Mouse (Mus musculus) liver, embryonic 14.5 days (tissue): ENCODE measurements around the gene Ceacam19.

ENCODE experiments used
- CTCF ChIP-seq: IDR thresholded peaks from 2 replicates; pipeline ENCODE4 v1.5.1; 2016; ENCODE audit warnings: antibody characterized with exemption, low read depth, control low read depth
- EP300 ChIP-seq: IDR thresholded peaks from 2 replicates; pipeline ENCODE4 v1.6.1; 2016; ENCODE audit warnings: antibody characterized with exemption, low read depth

DNA sequence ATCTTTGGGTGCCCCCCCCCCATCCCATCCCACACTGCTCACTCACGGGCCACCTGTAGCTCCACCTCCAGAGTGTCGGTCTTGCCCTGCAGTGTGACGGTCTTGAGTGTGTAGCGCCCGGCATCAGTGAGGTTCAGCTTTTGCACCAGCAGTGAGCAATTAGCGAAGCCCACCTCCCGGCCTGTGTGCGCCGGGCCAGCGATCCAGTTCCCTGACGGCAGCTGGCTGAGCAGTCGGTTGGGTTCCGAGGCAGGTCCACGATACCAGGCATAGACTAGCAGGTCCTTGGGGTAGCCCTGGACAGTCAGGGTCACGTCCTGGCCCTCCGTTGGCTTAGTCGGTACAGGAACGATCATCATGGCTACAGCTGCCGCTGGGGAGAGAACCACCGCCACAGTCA lies 34.2 kb downstream of the Ceacam19 start:
- TF ChIP-seq CTCF: no peak
- no peak for TF ChIP-seq EP300
